In genomic region chr3:144224594-144224993, GRCm38 (mm10) we compare ENCODE assay signal across 24 mouse cellular contexts. TPM values are rescaled to one million over a fixed set of nuclear protein-coding genes. Genes with fewer than 3 reads are reported as not detected.
A peak's percentile ranks its signal among the peaks of the same experiment; 100 is the strongest.
DNase-seq lines count a peak whose midpoint lies in the region; ATAC-seq and TF ChIP-seq lines count a peak whose summit lies in the region.
"Had no signal": no experiment of that assay in that cellular context is flagged by ENCODE, and none has a peak within 500 bp of the region (broad histone marks: within the 10 kb centered on the region; RNA-seq: fewer than 3 reads in every experiment).

No protein-coding gene starts in this region.

- no peaks in the 10 kb centered on the region for H3K36me3 ChIP-seq in forebrain, embryonic 13.5 days (ENCODE audit: poor library complexity, severe bottlenecking)
- H3K36me3 ChIP-seq in forebrain, embryonic 15.5 days, result no peaks in the 10 kb centered on the region
- no peaks in the 10 kb centered on the region for H3K36me3 ChIP-seq in kidney, postnatal 0 days (ENCODE audit: insufficient read depth, low read length)
- no peaks in the 10 kb centered on the region for H3K36me3 ChIP-seq in forebrain, embryonic 16.5 days (ENCODE audit: control insufficient read depth, insufficient read depth)
- no peaks in the 10 kb centered on the region for H3K36me3 ChIP-seq in midbrain, postnatal 0 days (ENCODE audit: insufficient read depth, low read length)
- H3K36me3 ChIP-seq: hindbrain, embryonic 15.5 days; liver, embryonic 12.5 days; neural tube, embryonic 15.5 days had no signal

- peaks cover 24% of the 10 kb centered on the region for H3K4me1 ChIP-seq in forebrain, embryonic 13.5 days
- H3K4me1 ChIP-seq in forebrain, embryonic 15.5 days, result peaks cover 17% of the 10 kb centered on the region
- H3K4me1 ChIP-seq in kidney, postnatal 0 days (replicated peaks; ENCODE audit: insufficient read depth, low read length), result no peaks in the 10 kb centered on the region
- H3K4me1 ChIP-seq in forebrain, embryonic 16.5 days (replicated peaks; ENCODE audit: control insufficient read depth, insufficient read depth, low read length), result peaks cover 8% of the 10 kb centered on the region
- no peaks in the 10 kb centered on the region for H3K4me1 ChIP-seq in midbrain, postnatal 0 days (ENCODE audit: insufficient read depth, low read length)
- H3K4me1 ChIP-seq: hindbrain, embryonic 15.5 days; liver, embryonic 12.5 days had no signal

- peaks cover 44% of the 10 kb centered on the region for H3K27me3 ChIP-seq in forebrain, embryonic 13.5 days
- H3K27me3 ChIP-seq in forebrain, embryonic 15.5 days, result peaks cover 4% of the 10 kb centered on the region; the same call in 1 of the 2 replicates
- no peaks in the 10 kb centered on the region for H3K27me3 ChIP-seq in kidney, postnatal 0 days (ENCODE audit: insufficient read depth, low read length)
- peaks cover 10% of the 10 kb centered on the region for H3K27me3 ChIP-seq in forebrain, embryonic 16.5 days (replicated peaks; ENCODE audit: control insufficient read depth, insufficient read depth, low read length)
- 0 out of 2 replicates have a peak, but pooled peaks cover 2% of the 10 kb centered on the region for H3K27me3 ChIP-seq in midbrain, postnatal 0 days (ENCODE audit: insufficient read depth, low read length)
- H3K27me3 ChIP-seq: hindbrain, embryonic 15.5 days; liver, embryonic 12.5 days; neural tube, embryonic 15.5 days had no signal

- no peak overlapping the region for H3K9ac ChIP-seq in forebrain, embryonic 13.5 days
- H3K9ac ChIP-seq in forebrain, embryonic 15.5 days (replicated peaks), result no peak overlapping the region
- no peak overlapping the region for H3K9ac ChIP-seq in kidney, postnatal 0 days (ENCODE audit: low read depth, low read length)
- H3K9ac ChIP-seq in forebrain, embryonic 16.5 days (replicated peaks; ENCODE audit: low read depth, low read length), result no peak overlapping the region
- H3K9ac ChIP-seq in midbrain, postnatal 0 days (replicated peaks; ENCODE audit: low read length, poor library complexity, severe bottlenecking), result no peak overlapping the region
- H3K9ac ChIP-seq: hindbrain, embryonic 15.5 days; liver, embryonic 12.5 days; neural tube, embryonic 15.5 days had no signal

- no peak overlapping the region for H3K27ac ChIP-seq in forebrain, embryonic 13.5 days
- no peak overlapping the region for H3K27ac ChIP-seq in forebrain, embryonic 15.5 days (replicated peaks)
- H3K27ac ChIP-seq in kidney, postnatal 0 days, result no peak overlapping the region
- H3K27ac ChIP-seq in forebrain, embryonic 16.5 days (ENCODE audit: low read length), result no peak overlapping the region
- H3K27ac ChIP-seq in midbrain, postnatal 0 days (ENCODE audit: low read depth, low read length), result no peak overlapping the region
- H3K27ac ChIP-seq: heart, adult 2 months; hindbrain, embryonic 15.5 days; liver, embryonic 12.5 days; neural tube, embryonic 15.5 days had no signal

- TF ChIP-seq CTCF in kidney, postnatal 0 days (IDR thresholded peaks at IDR 0.05; ENCODE audit: low read depth), result no peak
- TF ChIP-seq CTCF in midbrain, postnatal 0 days (IDR thresholded peaks at IDR 0.05), result no peak

- H3K4me2 ChIP-seq in forebrain, embryonic 13.5 days, result peak overlapping the region; percentile 49
- no peak overlapping the region for H3K4me2 ChIP-seq in forebrain, embryonic 15.5 days (replicated peaks)
- H3K4me2 ChIP-seq in kidney, postnatal 0 days (ENCODE audit: low read length), result peak overlapping the region; percentile 28; the same call in 1 of the 2 replicates
- no peak overlapping the region for H3K4me2 ChIP-seq in forebrain, embryonic 16.5 days (ENCODE audit: low read length)
- no peak overlapping the region for H3K4me2 ChIP-seq in midbrain, postnatal 0 days (ENCODE audit: low read depth, low read length, poor library complexity, severe bottlenecking)
- H3K4me2 ChIP-seq: hindbrain, embryonic 15.5 days; liver, embryonic 12.5 days; midbrain, embryonic 11.5 days; neural tube, embryonic 15.5 days had no signal

- DNase-seq in kidney, postnatal 0 days (ENCODE audit: low spot score), result no peak
- DNase-seq in kidney, postnatal 36 days, result no peak
- no peak for DNase-seq in spleen, postnatal 36 days (ENCODE audit: low spot score in 2 of 2)
- DNase-seq in midbrain, postnatal 0 days (ENCODE audit: low spot score), result no peak
- DNase-seq: adrenal gland, postnatal 36 days; cerebellum, adult 18-20 months; cerebellum, postnatal 25 days; embryo, embryonic 11 days; gastrocnemius, postnatal 25 days; heart, adult 2 months; kidney, postnatal 10 days; left cerebral cortex, postnatal 4 days; lung, adult 18-20 months; lung, postnatal 10 days; right cerebral cortex, postnatal 14 days; spleen, adult 18-20 months had no signal

- peak; percentile 17; the same call in 1 of the 2 replicates for ATAC-seq in forebrain, embryonic 13.5 days
- ATAC-seq in forebrain, embryonic 15.5 days (replicated peaks), result no peak
- no peak for ATAC-seq in kidney, postnatal 0 days (replicated peaks; ENCODE audit: low FRiP score, low read depth)
- 0 out of 2 replicates have a peak, but pooled peaks have one; percentile 30 for ATAC-seq in forebrain, embryonic 16.5 days
- no peak for ATAC-seq in midbrain, postnatal 0 days (ENCODE audit: low FRiP score)
- ATAC-seq: intestine, embryonic 16.5 days; liver, embryonic 12.5 days had no signal

- WGBS in forebrain, embryonic 13.5 days, result 26% methylated on average over 7 of the region's 7 CpGs
- WGBS in forebrain, embryonic 15.5 days, result 19% methylated on average over 7 of the region's 7 CpGs
- 27% methylated on average over 7 of the region's 7 CpGs for WGBS in kidney, postnatal 0 days
- 17% methylated on average over 7 of the region's 7 CpGs for WGBS in forebrain, embryonic 16.5 days
- 67% methylated on average over 7 of the region's 7 CpGs for WGBS in midbrain, postnatal 0 days

- H3K9me3 ChIP-seq in forebrain, embryonic 13.5 days (replicated peaks), result no peaks in the 10 kb centered on the region
- no peaks in the 10 kb centered on the region for H3K9me3 ChIP-seq in forebrain, embryonic 15.5 days
- H3K9me3 ChIP-seq in kidney, postnatal 0 days (replicated peaks; ENCODE audit: low read length), result no peaks in the 10 kb centered on the region
- H3K9me3 ChIP-seq in forebrain, embryonic 16.5 days (ENCODE audit: control insufficient read depth, low read length), result no peaks in the 10 kb centered on the region
- H3K9me3 ChIP-seq in midbrain, postnatal 0 days (ENCODE audit: low read length), result no peaks in the 10 kb centered on the region
- H3K9me3 ChIP-seq: hindbrain, embryonic 15.5 days; liver, embryonic 12.5 days; neural tube, embryonic 15.5 days had no signal

- no peak overlapping the region for H3K4me3 ChIP-seq in forebrain, embryonic 13.5 days
- no peak overlapping the region for H3K4me3 ChIP-seq in forebrain, embryonic 15.5 days
- no peak overlapping the region for H3K4me3 ChIP-seq in kidney, postnatal 0 days (replicated peaks; ENCODE audit: low read depth, low read length)
- no peak overlapping the region for H3K4me3 ChIP-seq in forebrain, embryonic 16.5 days (replicated peaks; ENCODE audit: low read length)
- no peak overlapping the region for H3K4me3 ChIP-seq in midbrain, postnatal 0 days (ENCODE audit: low read depth, low read length)
- H3K4me3 ChIP-seq: heart, adult 2 months; hindbrain, embryonic 15.5 days; liver, embryonic 12.5 days; neural tube, embryonic 15.5 days had no signal

RNA-seq across cellular contexts. Expression of gene Lmo4, which starts 19.6 kb away (rescaled TPM):
- polyA plus RNA-seq in forebrain, embryonic 13.5 days (2015; fragmentation: Nextera tagmentation; extraction: Ambion mirVana), result 66.6 and 90.8 TPM in 2 replicates
- 133 and 136 TPM in 2 replicates for polyA plus RNA-seq in forebrain, embryonic 15.5 days (2015; fragmentation: Nextera tagmentation; extraction: Ambion mirVana)
- polyA plus RNA-seq in kidney, postnatal 0 days (2015; fragmentation: Nextera tagmentation; extraction: Ambion mirVana), result 53.2 and 55.3 TPM in 2 replicates
- 163 and 186 TPM in 2 replicates for polyA plus RNA-seq in forebrain, embryonic 16.5 days (2015; fragmentation: Nextera tagmentation; extraction: Ambion mirVana)
- 113 and 139 TPM in 2 replicates for total RNA-seq in midbrain, postnatal 0 days (2014; rRNA removed)
- 75.2 and 77.9 TPM in 2 replicates for polyA plus RNA-seq in midbrain, postnatal 0 days (2015; fragmentation: Nextera tagmentation; extraction: Ambion mirVana)

Comparison
In these comparisons a context has a peak if more than half of its experiments do, and no peak if none do; other contexts are left out.
1. ATAC-seq: peak in forebrain, embryonic 13.5 days (single experiment) and forebrain, embryonic 16.5 days (single experiment); none in forebrain, embryonic 15.5 days (single experiment), kidney, postnatal 0 days (single experiment) and midbrain, postnatal 0 days (single experiment).
2. H3K4me2 ChIP-seq: peak in forebrain, embryonic 13.5 days (single experiment) and kidney, postnatal 0 days (single experiment); none in forebrain, embryonic 15.5 days (single experiment), forebrain, embryonic 16.5 days (single experiment) and midbrain, postnatal 0 days (single experiment).